Mouse (Mus musculus) C2C12 (cell line): ENCODE data around the gene Fam8a1. TPM values are rescaled to one million over a fixed set of nuclear protein-coding genes. Genes with fewer than 3 reads are reported as not detected.

ENCODE experiments used
- H3K27me3 ChIP-seq: one replicate; pipeline ENCODE4 v1.6.1; 2011; ENCODE audit not compliant: control insufficient read depth, insufficient read depth, insufficient read length
- H3K36me3 ChIP-seq: one replicate; pipeline ENCODE4 v1.6.1; 2011; ENCODE audit not compliant: control insufficient read depth, insufficient read depth
- H3K4me3 ChIP-seq: one replicate; pipeline ENCODE4 v1.5.1; 2011; ENCODE audit warnings: mild to moderate bottlenecking, control low read depth; ENCODE audit not compliant: poor library complexity, insufficient read depth, severe bottlenecking
- H3K79me2 ChIP-seq: one replicate; pipeline ENCODE4 v1.6.1; 2011; ENCODE audit not compliant: control insufficient read depth, insufficient read depth
- H3K79me3 ChIP-seq: one replicate; pipeline ENCODE4 v1.6.1; 2011; ENCODE audit warnings: low read depth, control low read depth
- H3ac ChIP-seq: one replicate; pipeline ENCODE3; 2011; ENCODE audit warnings: low read depth; ENCODE audit not compliant: control insufficient read depth, insufficient read length
- CEBPB ChIP-seq: IDR thresholded peaks from one replicate; pipeline ENCODE4 v1.6.1; 2011; ENCODE audit warnings: low read depth, mild to moderate bottlenecking, control low read depth, moderate library complexity
- CTCF ChIP-seq: IDR thresholded peaks from one replicate; pipeline ENCODE4 v1.5.1; 2011; ENCODE audit not compliant: control insufficient read depth, insufficient read depth, insufficient read length
- FOSL1 ChIP-seq: IDR thresholded peaks from one replicate; pipeline ENCODE4 v1.8.0; 2011; ENCODE audit warnings: mild to moderate bottlenecking, low read length; ENCODE audit not compliant: poor library complexity, insufficient read depth, severe bottlenecking
- MAX ChIP-seq: IDR thresholded peaks from one replicate; pipeline ENCODE4 v1.6.1; 2011; ENCODE audit warnings: mild to moderate bottlenecking, control low read depth
- MYOD1 ChIP-seq: IDR thresholded peaks from one replicate; pipeline ENCODE4 v1.6.1; 2011; ENCODE audit warnings: low read depth; ENCODE audit not compliant: control insufficient read depth, insufficient read length
- MYOG ChIP-seq: IDR thresholded peaks from one replicate; pipeline ENCODE4 v1.6.1; 2011; ENCODE audit not compliant: control insufficient read depth, insufficient read length; ENCODE audit errors: extremely low read depth
- USF1 ChIP-seq: IDR thresholded peaks from one replicate; pipeline ENCODE4 v1.6.1; 2011; ENCODE audit warnings: low read depth, mild to moderate bottlenecking, control low read depth, moderate library complexity
- polyA plus RNA-seq: library from polyadenylated mRNA; unstranded; fragments of >200 nt; fragmentation: generic; extraction: Trizol; gene quantifications from one replicate; pipeline ENCODE4 v1.2.1, GENCODE M21; 2012; ENCODE audit warnings: missing spikeins

Gene Fam8a1
- polyA plus RNA-seq, 1 experiment: 6.4 TPM

DNA sequence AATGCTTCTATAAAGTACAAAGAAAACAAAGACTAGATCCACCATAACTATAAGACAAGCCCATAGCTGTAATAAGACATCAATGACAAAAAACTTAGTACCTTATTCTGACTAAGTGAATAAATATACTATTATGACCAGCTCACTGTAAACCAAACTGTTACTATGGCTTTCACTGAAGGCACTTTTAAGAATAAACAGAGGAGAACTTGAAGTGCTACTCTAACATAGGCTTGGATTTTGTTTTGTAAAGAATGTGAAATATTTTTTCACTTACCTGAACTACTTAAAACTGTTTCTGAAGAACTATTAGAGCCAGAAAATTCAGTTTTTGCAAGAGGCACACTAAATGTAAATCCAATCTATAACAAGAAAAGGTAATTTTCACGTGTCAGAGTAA, 30.1 kb downstream of the Fam8a1 start:
- H3K79me3 ChIP-seq: peaks cover 19% of the 10 kb centered on the region
- H3K79me2 ChIP-seq: peaks cover 43% of the 10 kb centered on the region
- H3K27me3 ChIP-seq: no peaks in the 10 kb centered on the region
- H3ac ChIP-seq: no peak overlapping the region
- TF ChIP-seq MAX: no peak
- no peak for TF ChIP-seq MYOD1
- TF ChIP-seq CEBPB: no peak
- TF ChIP-seq MYOG: no peak
- no peak for TF ChIP-seq CTCF
- TF ChIP-seq USF1: no peak
- TF ChIP-seq FOSL1: no peak
- H3K4me3 ChIP-seq: no peak overlapping the region
- peaks cover 94% of the 10 kb centered on the region for H3K36me3 ChIP-seq

DNA sequence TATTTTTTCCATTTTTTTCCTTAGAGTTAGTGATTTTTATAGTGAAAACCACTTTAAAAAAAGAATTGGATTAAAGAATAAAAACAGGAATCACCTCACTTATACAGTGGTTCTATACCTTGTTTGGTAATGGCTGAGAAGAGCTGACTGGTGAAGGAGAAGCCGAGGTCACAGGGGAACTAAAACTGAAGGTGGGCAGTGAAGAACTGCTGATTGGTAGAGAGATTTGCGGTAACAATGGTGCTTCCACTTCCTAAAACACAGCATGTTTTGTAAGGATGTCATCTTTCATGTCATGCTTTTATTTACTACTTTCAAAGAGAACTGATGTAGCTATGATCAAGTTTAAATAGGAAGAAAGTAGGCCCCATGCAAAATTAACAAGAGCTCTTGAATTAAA, 32.2 kb downstream of the Fam8a1 start:
- no peak overlapping the region for H3K4me3 ChIP-seq
- peaks cover 26% of the 10 kb centered on the region for H3K79me3 ChIP-seq
- H3ac ChIP-seq: no peak overlapping the region
- no peak for TF ChIP-seq USF1
- TF ChIP-seq FOSL1: no peak
- TF ChIP-seq CTCF: no peak
- TF ChIP-seq MYOD1: no peak
- no peak for TF ChIP-seq MAX
- no peak for TF ChIP-seq MYOG
- TF ChIP-seq CEBPB: no peak
- peaks cover 54% of the 10 kb centered on the region for H3K79me2 ChIP-seq
- peaks cover 95% of the 10 kb centered on the region for H3K36me3 ChIP-seq
- no peaks in the 10 kb centered on the region for H3K27me3 ChIP-seq

DNA sequence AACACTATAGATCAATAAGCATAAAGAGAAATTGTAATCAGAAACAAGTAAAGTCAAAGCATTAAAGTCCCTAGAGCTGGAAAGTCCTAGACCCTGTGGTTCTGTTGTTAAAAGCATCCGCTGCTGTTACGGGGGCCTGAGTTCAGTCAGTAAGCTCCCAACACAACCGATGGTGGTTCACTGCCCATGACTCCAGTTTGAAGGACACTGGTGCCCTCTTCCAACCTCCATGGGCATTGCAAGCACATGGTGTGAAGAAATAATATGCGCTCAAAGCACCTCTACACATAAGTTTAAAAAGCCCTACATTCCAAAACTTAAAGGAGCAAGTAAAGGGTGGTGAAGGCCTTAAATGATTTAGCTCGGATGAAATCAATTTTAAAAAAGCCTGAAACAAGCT, 33.8 kb downstream of the Fam8a1 start:
- Histone ChIP-seq H3K27me3 (no peaks in the 10 kb centered on the region), H3ac (no peak overlapping the region), H3K4me3 (no peak overlapping the region), H3K79me3 (peaks cover 34% of the 10 kb centered on the region), H3K36me3 (peaks cover 92% of the 10 kb centered on the region), H3K79me2 (peaks cover 60% of the 10 kb centered on the region)
- no peak for TF ChIP-seq CTCF
- no peak for TF ChIP-seq MAX
- no peak for TF ChIP-seq MYOD1
- TF ChIP-seq USF1: no peak
- TF ChIP-seq MYOG: no peak
- TF ChIP-seq CEBPB: no peak
- no peak for TF ChIP-seq FOSL1

DNA sequence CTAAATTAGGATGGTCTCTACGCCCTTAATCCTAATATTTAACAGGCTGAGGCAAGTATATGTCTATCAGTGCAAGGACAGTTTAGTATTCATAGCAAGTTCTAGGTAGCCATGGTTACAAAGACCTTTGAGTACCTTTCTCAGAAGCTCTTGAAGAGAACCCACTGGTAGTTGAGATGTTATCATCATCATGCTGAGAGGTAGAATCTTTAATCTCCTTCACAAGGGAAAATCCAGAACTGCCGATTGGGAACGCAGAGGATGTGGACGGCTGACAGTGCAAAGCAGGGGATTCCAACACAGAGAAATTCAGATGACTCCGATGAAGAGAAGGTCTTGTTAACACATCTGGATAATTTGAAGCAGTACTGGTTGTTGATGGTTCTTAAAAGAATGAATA, 44.2 kb downstream of the Fam8a1 start:
- H3K36me3 ChIP-seq: peaks cover 78% of the 10 kb centered on the region
- no peaks in the 10 kb centered on the region for H3K27me3 ChIP-seq
- TF ChIP-seq MYOG (no peak), MYOD1 (no peak), USF1 (no peak), CTCF (no peak), CEBPB (no peak), MAX (no peak)
- peaks cover 100% of the 10 kb centered on the region for H3K79me2 ChIP-seq
- no peak overlapping the region for H3ac ChIP-seq
- H3K79me3 ChIP-seq: peaks cover 68% of the 10 kb centered on the region
- no peak overlapping the region for H3K4me3 ChIP-seq

DNA sequence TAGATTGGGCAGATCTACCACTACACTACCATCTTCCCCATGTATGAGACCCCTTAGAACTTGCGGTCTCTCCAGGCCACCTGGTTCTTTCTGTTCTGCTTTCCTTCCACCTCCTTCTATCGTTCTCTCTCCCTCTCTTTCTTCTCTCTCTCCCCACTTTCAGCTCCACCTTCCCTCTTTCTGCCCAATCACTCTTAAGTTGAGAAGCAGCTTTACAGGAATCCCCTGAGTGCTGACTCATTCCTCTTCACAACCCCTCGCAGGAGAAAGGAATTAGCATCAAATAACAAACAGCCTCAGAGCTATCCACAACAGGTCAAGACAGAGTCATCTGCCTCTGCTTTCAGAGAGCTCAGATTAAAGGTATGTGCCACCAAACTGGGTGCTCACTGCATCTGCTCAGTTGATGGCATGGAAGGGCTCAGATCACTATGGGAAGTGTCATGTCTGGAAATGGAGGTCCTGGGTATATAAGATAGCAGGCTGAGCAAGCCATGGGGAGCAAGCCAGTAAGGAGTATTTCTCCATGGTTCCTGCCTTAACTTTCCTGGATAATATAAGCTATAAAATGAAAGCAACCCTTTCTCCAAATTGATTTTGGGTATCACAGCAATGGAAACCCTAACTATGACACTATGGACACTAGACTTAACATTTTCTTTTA, 46.8 kb downstream of the Fam8a1 start:
- Histone ChIP-seq H3K79me3 (peaks cover 86% of the 10 kb centered on the region), H3K27me3 (no peaks in the 10 kb centered on the region), H3K36me3 (peaks cover 69% of the 10 kb centered on the region), H3ac (no peak overlapping the region), H3K4me3 (no peak overlapping the region), H3K79me2 (peaks cover 100% of the 10 kb centered on the region)
- TF ChIP-seq FOSL1 (no peak), MAX (no peak), CEBPB (no peak), USF1 (no peak)

DNA sequence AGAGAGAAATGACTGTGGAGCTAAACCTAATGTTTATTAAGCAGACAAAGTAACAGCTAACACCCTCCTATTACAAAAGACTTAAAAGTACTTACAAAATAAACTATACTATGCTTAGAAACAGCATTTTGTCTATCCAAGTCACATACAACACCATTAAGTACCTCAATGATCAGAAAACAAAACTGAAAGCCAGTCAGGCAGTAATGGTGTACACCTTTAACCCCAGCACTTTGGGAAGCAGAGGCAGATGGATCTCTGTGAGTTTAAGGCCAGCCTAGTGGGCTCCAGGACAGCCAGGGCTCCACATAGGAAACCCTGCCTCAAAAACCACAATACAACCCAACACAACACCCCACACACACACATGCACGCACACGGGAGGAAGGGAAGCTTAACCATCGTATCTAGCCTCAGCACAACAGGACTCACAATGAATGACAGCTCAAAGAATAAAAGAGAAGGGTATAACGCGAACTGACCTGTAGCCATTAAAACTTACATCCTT, 49.6 kb downstream of the Fam8a1 start:
- TF ChIP-seq CTCF (no peak), USF1 (no peak), MYOD1 (no peak), MYOG (no peak), MAX (no peak), FOSL1 (no peak), CEBPB (no peak)
- Histone ChIP-seq H3K4me3 (no peak overlapping the region), H3K36me3 (peaks cover 42% of the 10 kb centered on the region), H3ac (no peak overlapping the region), H3K79me2 (peaks cover 100% of the 10 kb centered on the region), H3K27me3 (no peaks in the 10 kb centered on the region), H3K79me3 (peaks cover 93% of the 10 kb centered on the region)
